Mouse (Mus musculus) heart, embryonic 13.5 days (tissue): Measurements from ENCODE around the gene Pyroxd2. TPM values are rescaled to one million over a fixed set of nuclear protein-coding genes. Genes with fewer than 3 reads are reported as not detected.

ENCODE experiments used
- ATAC-seq: fragments of 200-750 bp; cut with Nextera tagmentation; 2 replicates; pipeline ENCODE4 v1.8.0; 2017; ENCODE audit warnings: moderate TSS enrichment; ENCODE audit not compliant: insufficient number of reproducible peaks, low FRiP score, low TSS enrichment; ENCODE audit errors: extremely low read depth
- H3K27ac ChIP-seq: fragments of 300-500 bp; sonication (generic); replicated peaks from 2 replicates; pipeline ENCODE4 v1.5.1; 2015; ENCODE audit warnings: moderate library complexity, mild to moderate bottlenecking, inconsistent platforms
- H3K27me3 ChIP-seq: fragments of 300-500 bp; sonication (generic); replicated peaks from 2 replicates; pipeline ENCODE4 v1.6.1; 2015; ENCODE audit warnings: mild to moderate bottlenecking, inconsistent platforms
- H3K36me3 ChIP-seq: fragments of 300-500 bp; sonication (generic); 2 replicates; pipeline ENCODE4 v1.6.1; 2015; ENCODE audit warnings: mild to moderate bottlenecking, inconsistent platforms
- H3K4me1 ChIP-seq: fragments of 300-500 bp; sonication (generic); 2 replicates; pipeline ENCODE4 v1.6.1; 2015; ENCODE audit warnings: inconsistent platforms
- H3K4me2 ChIP-seq: fragments of 300-500 bp; sonication (generic); 2 replicates; pipeline ENCODE4 v1.6.1; 2015; ENCODE audit warnings: inconsistent platforms, mild to moderate bottlenecking, moderate library complexity
- H3K4me3 ChIP-seq: fragments of 300-500 bp; sonication (generic); 2 replicates; pipeline ENCODE4 v1.5.1; 2015; ENCODE audit warnings: moderate library complexity, mild to moderate bottlenecking, inconsistent platforms
- H3K9ac ChIP-seq: fragments of 300-500 bp; sonication (generic); 2 replicates; pipeline ENCODE4 v1.6.1; 2015; ENCODE audit warnings: inconsistent platforms, mild to moderate bottlenecking, moderate library complexity
- H3K9me3 ChIP-seq: fragments of 300-500 bp; sonication (generic); 2 replicates; pipeline ENCODE4 v1.6.1; 2016; ENCODE audit warnings: inconsistent platforms
- WGBS: fragments of 180-500 bp; shearing (Covaris S2); methylation state at CpG from one replicate; pipeline ENCODE4 v1.1.7; 2015; ENCODE audit warnings: mixed read lengths; 5-methylcytosine and 5-hydroxymethylcytosine counted together
- polyA plus RNA-seq: library from polyadenylated mRNA; unstranded; fragments of >200 nt; fragmentation: Nextera tagmentation; extraction: Ambion mirVana; gene quantifications from 2 replicates; pipeline ENCODE4 v1.2.1, GENCODE M21; 2015

The Pyroxd2 gene
- polyA plus RNA-seq, 1 experiment from 2014 or later: 4.8 TPM

DNA sequence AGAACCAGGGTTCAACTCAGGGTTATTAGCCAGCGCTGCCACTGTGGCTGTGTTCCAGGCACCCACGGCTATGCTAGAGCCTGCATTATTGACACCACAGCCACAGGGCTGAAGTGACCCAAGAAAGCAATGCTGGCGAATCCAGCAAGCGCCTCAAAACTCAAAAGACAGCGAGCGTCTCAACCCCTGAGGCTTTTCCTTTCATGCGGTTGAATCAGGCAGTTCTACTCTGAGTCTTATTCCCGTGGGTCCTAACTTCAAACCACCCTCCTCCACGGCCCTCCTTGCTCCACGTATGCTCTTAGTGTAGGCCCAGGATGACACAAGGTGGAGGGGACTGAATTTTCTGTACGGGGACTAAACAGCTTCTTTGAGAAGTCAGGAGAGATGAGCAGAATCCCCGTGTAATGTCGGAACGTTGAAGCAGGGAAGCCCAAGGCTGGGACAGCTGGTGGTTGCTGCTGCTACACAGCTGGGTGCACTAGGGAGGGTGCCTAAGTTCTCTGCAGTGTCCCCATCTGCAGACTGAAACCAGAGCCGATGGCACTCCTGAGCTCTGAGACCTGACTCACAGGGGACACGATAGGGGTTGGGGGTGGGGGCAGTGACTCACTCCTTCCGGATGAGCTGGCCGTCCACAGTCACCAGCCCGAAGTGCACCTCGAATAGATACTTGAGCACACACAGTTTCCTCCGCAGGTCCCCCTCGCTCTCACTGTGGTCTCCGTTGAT, 17.7 kb upstream of the Pyroxd2 start:
- Histone ChIP-seq H3K27ac (no peak overlapping the region), H3K4me2 (no peak overlapping the region), H3K4me3 (no peak overlapping the region), H3K9ac (no peak overlapping the region), H3K9me3 (no peaks in the 10 kb centered on the region), H3K27me3 (no peaks in the 10 kb centered on the region), H3K36me3 (peaks cover 25% of the 10 kb centered on the region), H3K4me1 (peaks cover 9% of the 10 kb centered on the region)
- 69% methylated on average over 23 of the region's 23 CpGs for WGBS
- ATAC-seq: no peak

- H3K9me3 ChIP-seq: no peaks in the 10 kb centered on the region
- 84% methylated on average over 10 of the region's 10 CpGs for WGBS
- peaks cover 25% of the 10 kb centered on the region for H3K36me3 ChIP-seq
- H3K4me1 ChIP-seq: peaks cover 9% of the 10 kb centered on the region
- H3K4me3 ChIP-seq: no peak overlapping the region
- H3K9ac ChIP-seq: no peak overlapping the region
- ATAC-seq: no peak
- no peak overlapping the region for H3K4me2 ChIP-seq
- no peaks in the 10 kb centered on the region for H3K27me3 ChIP-seq
- H3K27ac ChIP-seq: no peak overlapping the region
Observed at GRCm38 (mm10) chr19:42769648-42770047, 17.1 kb upstream of the Pyroxd2 start.

DNA sequence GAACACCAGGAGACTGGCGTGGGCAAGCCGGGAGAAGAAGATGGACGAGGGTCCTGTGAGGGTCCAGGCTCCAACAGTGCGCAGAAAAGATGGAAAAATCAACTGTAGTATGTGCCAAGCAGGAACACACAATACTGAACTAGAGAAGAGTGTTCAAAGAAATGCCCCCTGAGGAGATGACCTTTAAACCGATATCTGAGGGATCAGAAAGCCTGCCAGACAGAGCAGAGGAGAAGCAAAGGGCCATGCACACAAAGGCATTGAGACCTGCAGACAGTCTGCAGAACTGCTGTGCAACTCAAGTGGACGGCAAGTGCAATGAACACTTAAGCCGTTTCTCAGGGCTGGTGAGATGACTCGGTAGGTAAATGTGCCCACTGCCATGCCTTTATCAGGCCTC, 14.8 kb upstream of the Pyroxd2 start:
- Histone ChIP-seq H3K9ac (no peak overlapping the region), H3K4me3 (no peak overlapping the region), H3K36me3 (peaks cover 25% of the 10 kb centered on the region), H3K4me2 (no peak overlapping the region), H3K27ac (no peak overlapping the region), H3K4me1 (peaks cover 9% of the 10 kb centered on the region), H3K9me3 (no peaks in the 10 kb centered on the region), H3K27me3 (no peaks in the 10 kb centered on the region)
- WGBS: 59% methylated on average over 8 of the region's 8 CpGs
- ATAC-seq: no peak

GRCm38 (mm10) chr19:42764398-42764797, 11.8 kb upstream of the Pyroxd2 start:
- Histone ChIP-seq H3K27ac (no peak overlapping the region), H3K4me1 (peaks cover 9% of the 10 kb centered on the region), H3K36me3 (peaks cover 18% of the 10 kb centered on the region), H3K9me3 (no peaks in the 10 kb centered on the region), H3K27me3 (no peaks in the 10 kb centered on the region), H3K9ac (no peak overlapping the region), H3K4me2 (no peak overlapping the region), H3K4me3 (no peak overlapping the region)
- WGBS: 72% methylated on average over 10 of the region's 10 CpGs
- ATAC-seq: no peak

DNA sequence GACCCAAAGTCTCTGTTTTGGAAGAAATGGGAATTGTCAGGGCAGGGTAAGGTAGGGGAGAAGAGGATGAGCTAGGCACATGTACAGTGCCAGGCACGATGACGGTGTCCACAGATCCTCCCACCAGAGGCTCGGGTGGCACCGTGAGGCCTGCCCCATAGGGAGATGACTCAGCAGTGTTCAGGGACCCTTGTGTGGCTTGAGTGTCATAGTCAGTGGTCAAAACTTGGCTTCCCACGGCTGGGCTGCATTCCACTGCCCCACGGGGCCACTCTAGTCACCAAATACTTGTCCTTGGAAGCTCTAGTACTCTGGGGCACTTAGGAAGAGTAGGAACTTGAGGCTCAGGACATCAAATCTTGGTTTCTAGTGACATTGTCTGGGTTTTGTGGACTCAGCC, 4.1 kb upstream of the Pyroxd2 start:
- no peaks in the 10 kb centered on the region for H3K27me3 ChIP-seq
- no peak overlapping the region for H3K9ac ChIP-seq
- WGBS: 80% methylated on average over 6 of the region's 6 CpGs
- H3K4me1 ChIP-seq: peaks cover 46% of the 10 kb centered on the region
- ATAC-seq: no peak
- no peak overlapping the region for H3K4me3 ChIP-seq
- no peak overlapping the region for H3K27ac ChIP-seq
- no peaks in the 10 kb centered on the region for H3K9me3 ChIP-seq
- H3K4me2 ChIP-seq: no peak overlapping the region
- H3K36me3 ChIP-seq: no peaks in the 10 kb centered on the region

GRCm38 (mm10) chr19:42755148-42755870, 2.7 kb upstream of the Pyroxd2 start:
- H3K27me3 ChIP-seq: no peaks in the 10 kb centered on the region
- no peak overlapping the region for H3K27ac ChIP-seq
- H3K4me1 ChIP-seq: peaks cover 60% of the 10 kb centered on the region
- WGBS: 46% methylated on average over 15 of the region's 15 CpGs
- H3K36me3 ChIP-seq: no peaks in the 10 kb centered on the region
- no peak overlapping the region for H3K4me2 ChIP-seq
- H3K9ac ChIP-seq: 0 out of 2 replicates have a peak overlapping the region, but pooled peaks have one; percentile 40
- H3K4me3 ChIP-seq: no peak overlapping the region
- ATAC-seq: no peak
- no peaks in the 10 kb centered on the region for H3K9me3 ChIP-seq

GRCm38 (mm10) chr19:42753141-42753917, 754 bp upstream of the Pyroxd2 start:
- WGBS: 10% methylated on average over 11 of the region's 11 CpGs
- Histone ChIP-seq H3K27ac (peak overlapping the region; percentile 97), H3K4me2 (peak overlapping the region; percentile 75), H3K9me3 (no peaks in the 10 kb centered on the region), H3K9ac (peak overlapping the region; percentile 88), H3K4me3 (peak overlapping the region; percentile 55), H3K27me3 (no peaks in the 10 kb centered on the region), H3K4me1 (peaks cover 67% of the 10 kb centered on the region), H3K36me3 (no peaks in the 10 kb centered on the region)
- peak; percentile 8; the same call in 1 of the 2 replicates for ATAC-seq

GRCm38 (mm10) chr19:42750196-42750595, 2.4 kb downstream of the Pyroxd2 start:
- WGBS: 43% methylated on average over 11 of the region's 11 CpGs
- no peaks in the 10 kb centered on the region for H3K36me3 ChIP-seq
- H3K4me3 ChIP-seq: no peak overlapping the region
- H3K27ac ChIP-seq: peak overlapping the region; percentile 42; the same call in 1 of the 2 replicates
- peak overlapping the region; percentile 55 for H3K4me2 ChIP-seq
- H3K4me1 ChIP-seq: peaks cover 57% of the 10 kb centered on the region
- peak overlapping the region; percentile 56; the same call in 1 of the 2 replicates for H3K9ac ChIP-seq
- H3K9me3 ChIP-seq: no peaks in the 10 kb centered on the region
- no peak for ATAC-seq
- no peaks in the 10 kb centered on the region for H3K27me3 ChIP-seq

DNA sequence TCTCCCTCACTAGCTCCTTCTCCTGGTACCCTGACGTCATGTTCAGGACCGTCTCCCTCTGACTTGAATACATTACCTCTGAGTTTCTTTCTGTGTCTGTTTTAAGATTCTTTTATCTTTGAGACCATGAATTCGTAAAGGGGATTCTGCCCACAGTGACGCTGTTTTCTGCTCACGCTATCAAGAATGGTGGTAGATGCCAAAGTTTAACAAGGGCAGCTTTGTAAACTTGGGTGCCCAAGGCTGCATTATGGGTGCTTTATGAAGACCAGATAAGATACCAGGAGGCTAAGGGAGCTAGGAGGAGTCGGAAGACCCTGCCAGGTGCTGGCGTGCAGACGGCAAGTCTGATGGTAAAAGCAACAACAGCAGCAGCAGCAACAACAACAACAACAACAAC, 5.9 kb downstream of the Pyroxd2 start:
- Histone ChIP-seq H3K27me3 (no peaks in the 10 kb centered on the region), H3K27ac (no peak overlapping the region), H3K36me3 (no peaks in the 10 kb centered on the region), H3K9ac (no peak overlapping the region), H3K4me3 (no peak overlapping the region), H3K4me1 (peaks cover 55% of the 10 kb centered on the region), H3K4me2 (no peak overlapping the region), H3K9me3 (no peaks in the 10 kb centered on the region)
- WGBS: 82% methylated on average over 8 of the region's 8 CpGs
- ATAC-seq: no peak

GRCm38 (mm10) chr19:42745869-42746224, 6.7 kb downstream of the Pyroxd2 start:
- Histone ChIP-seq H3K27me3 (no peaks in the 10 kb centered on the region), H3K4me1 (peaks cover 53% of the 10 kb centered on the region), H3K9me3 (no peaks in the 10 kb centered on the region), H3K4me3 (no peak overlapping the region), H3K9ac (no peak overlapping the region), H3K27ac (no peak overlapping the region), H3K4me2 (no peak overlapping the region), H3K36me3 (no peaks in the 10 kb centered on the region)
- WGBS: 67% methylated on average over 4 of the region's 4 CpGs
- no peak for ATAC-seq

- Histone ChIP-seq H3K4me2 (no peak overlapping the region), H3K4me1 (peaks cover 48% of the 10 kb centered on the region), H3K36me3 (no peaks in the 10 kb centered on the region), H3K9me3 (no peaks in the 10 kb centered on the region), H3K27me3 (no peaks in the 10 kb centered on the region), H3K9ac (no peak overlapping the region; the same call in 1 of the 2 replicates), H3K27ac (no peak overlapping the region), H3K4me3 (no peak overlapping the region)
- WGBS: 52% methylated on average over 9 of the region's 9 CpGs
- ATAC-seq: no peak
Observed at GRCm38 (mm10) chr19:42745084-42745868, 7.3 kb downstream of the Pyroxd2 start.
